Mouse (Mus musculus) CH12.LX (cell line): ENCODE data around the gene Id2. TPM values are rescaled to one million over a fixed set of nuclear protein-coding genes. Genes with fewer than 3 reads are reported as not detected.
A peak's percentile ranks its signal among the peaks of the same experiment; 100 is the strongest.

Experiments used
- DNase-seq: peaks from one replicate; pipeline ENCODE4 v3.0.0-alpha.2; 2013; ENCODE audit errors: extremely low read depth
- H3K27ac ChIP-seq: 2 replicates; pipeline ENCODE4 v1.5.1; 2012; ENCODE audit warnings: low read depth, mild to moderate bottlenecking, control low read depth, moderate library complexity; ENCODE audit not compliant: insufficient read depth
- H3K27me3 ChIP-seq: replicated peaks from 2 replicates; pipeline ENCODE3; 2012; ENCODE audit warnings: inconsistent platforms
- H3K36me3 ChIP-seq, 2 experiments: replicated peaks in 1 of 2; 2 replicates each; pipeline versions ENCODE3 to v1.6.1; 2012; ENCODE audit warnings: inconsistent platforms in 1 of 2, low read length in 1 of 2, mild to moderate bottlenecking in 1 of 2, mixed read lengths in 1 of 2, moderate library complexity in 1 of 2; ENCODE audit not compliant: control insufficient read depth in 1 of 2, insufficient read depth in 1 of 2
- H3K4me1 ChIP-seq, 2 experiments: 2 replicates each; pipeline ENCODE4 v1.6.1; 2012; ENCODE audit warnings: inconsistent platforms in 1 of 2, moderate library complexity in 1 of 2; ENCODE audit not compliant: insufficient read depth in 2 of 2, control insufficient read depth in 1 of 2
- H3K4me2 ChIP-seq: 2 replicates; pipeline ENCODE4 v1.6.1; 2012; ENCODE audit warnings: low read depth, mild to moderate bottlenecking, control low read depth; ENCODE audit not compliant: poor library complexity, insufficient read depth, severe bottlenecking
- H3K4me3 ChIP-seq, 3 experiments: fragments of 150-350 bp in 1 of 3; sonication (generic) in 1 of 3; replicated peaks in 1 of 3; 2 replicates each; pipeline versions ENCODE3 to v1.5.1; 2011 to 2012; ENCODE audit warnings: low read depth in 2 of 3, low read length in 2 of 3, mild to moderate bottlenecking in 2 of 3, moderate library complexity in 2 of 3, control low read depth in 1 of 3, improper control_type of control experiment in 1 of 3, inconsistent platforms in 1 of 3, mixed read lengths in 1 of 3; ENCODE audit not compliant: poor library complexity in 1 of 3
- H3K79me2 ChIP-seq: replicated peaks from 2 replicates; pipeline ENCODE4 v1.6.1; 2012; ENCODE audit warnings: mild to moderate bottlenecking, moderate library complexity; ENCODE audit not compliant: control insufficient read depth, poor library complexity, insufficient read depth, severe bottlenecking; ENCODE audit errors: extremely low read depth
- H3K9ac ChIP-seq: 2 replicates; pipeline ENCODE4 v1.6.1; 2012; ENCODE audit warnings: low read depth, mild to moderate bottlenecking, control low read depth, moderate library complexity; ENCODE audit not compliant: insufficient read depth
- H3K9me3 ChIP-seq: replicated peaks from 2 replicates; pipeline ENCODE3; 2012; ENCODE audit warnings: low read length, inconsistent platforms, mixed read lengths
- BHLHE40 ChIP-seq: IDR thresholded peaks from 2 replicates; pipeline ENCODE4 v1.6.1; 2011; ENCODE audit warnings: mild to moderate bottlenecking, low read depth, low read length, improper control_type of control experiment
- CHD1 ChIP-seq: IDR thresholded peaks from 2 replicates; pipeline ENCODE4 v1.6.1; 2012; ENCODE audit warnings: low read depth, low read length, improper control_type of control experiment, inconsistent platforms
- CHD2 ChIP-seq: IDR thresholded peaks from 2 replicates; pipeline ENCODE4 v1.6.1; 2011; ENCODE audit warnings: low read length, improper control_type of control experiment
- CTCF ChIP-seq, 2 experiments: IDR thresholded peaks in 1 of 2; conservative IDR thresholded peaks in 1 of 2; 2 replicates each; pipeline ENCODE4 v1.5.1; 2011 to 2012; ENCODE audit warnings: low read depth in 2 of 2, low read length in 2 of 2, improper control_type of control experiment in 1 of 2, inconsistent platforms in 1 of 2, mild to moderate bottlenecking in 1 of 2, moderate library complexity in 1 of 2
- E2F4 ChIP-seq: IDR thresholded peaks from 2 replicates; pipeline ENCODE4 v1.6.1; 2011; ENCODE audit warnings: low read depth, low read length, improper control_type of control experiment; ENCODE audit not compliant: insufficient replicate concordance
- ELF1 ChIP-seq: IDR thresholded peaks from 2 replicates; pipeline ENCODE4 v1.6.1; 2014; ENCODE audit warnings: low read depth, mild to moderate bottlenecking, inconsistent platforms, low read length, improper control_type of control experiment
- EP300 ChIP-seq: IDR thresholded peaks from 2 replicates; pipeline ENCODE4 v1.6.1; 2011; ENCODE audit warnings: low read length, improper control_type of control experiment
- ETS1 ChIP-seq: conservative IDR thresholded peaks from 2 replicates; pipeline ENCODE4 v1.6.1; 2012; ENCODE audit warnings: low read depth, mild to moderate bottlenecking, inconsistent platforms, low read length, improper control_type of control experiment, moderate library complexity
- GABPA ChIP-seq: IDR thresholded peaks from 2 replicates; pipeline ENCODE4 v1.6.1; 2012; ENCODE audit warnings: low read depth, low read length, improper control_type of control experiment, inconsistent platforms; ENCODE audit not compliant: insufficient replicate concordance
- HCFC1 ChIP-seq: IDR thresholded peaks from 2 replicates; pipeline ENCODE4 v1.6.1; 2012; ENCODE audit warnings: low read depth, mild to moderate bottlenecking, inconsistent platforms, low read length, improper control_type of control experiment
- IRF4 ChIP-seq: IDR thresholded peaks from 2 replicates; pipeline ENCODE4 v1.6.1; 2014; ENCODE audit warnings: low read depth, mild to moderate bottlenecking, inconsistent platforms, low read length, improper control_type of control experiment
- JUN ChIP-seq: IDR thresholded peaks from 2 replicates; pipeline ENCODE4 v1.6.1; 2011; ENCODE audit warnings: low read depth, mild to moderate bottlenecking, low read length, improper control_type of control experiment, moderate library complexity; ENCODE audit not compliant: insufficient read depth
- JUND ChIP-seq: conservative IDR thresholded peaks from 2 replicates; pipeline ENCODE4 v1.6.1; 2011; ENCODE audit warnings: low read depth, low read length, improper control_type of control experiment
- KAT2A ChIP-seq: IDR thresholded peaks from 2 replicates; pipeline ENCODE4 v1.6.1; 2012; ENCODE audit warnings: low read length, improper control_type of control experiment, inconsistent platforms; ENCODE audit not compliant: insufficient replicate concordance
- MAFK ChIP-seq: IDR thresholded peaks from 2 replicates; pipeline ENCODE4 v1.6.1; 2011; ENCODE audit warnings: low read length, improper control_type of control experiment; ENCODE audit not compliant: insufficient replicate concordance
- MAX ChIP-seq: IDR thresholded peaks from 2 replicates; pipeline ENCODE4 v1.6.1; 2011; ENCODE audit warnings: low read length, improper control_type of control experiment
- MAZ ChIP-seq: IDR thresholded peaks from 2 replicates; pipeline ENCODE4 v1.6.1; 2012; ENCODE audit warnings: low read depth, mild to moderate bottlenecking, inconsistent platforms, low read length, improper control_type of control experiment, moderate library complexity
- MEF2A ChIP-seq: IDR thresholded peaks from 2 replicates; pipeline ENCODE4 v1.6.1; 2014; ENCODE audit warnings: low read depth, mild to moderate bottlenecking, inconsistent platforms, low read length, improper control_type of control experiment, borderline replicate concordance
- MXI1 ChIP-seq: IDR thresholded peaks from 2 replicates; pipeline ENCODE4 v1.6.1; 2011; ENCODE audit warnings: mild to moderate bottlenecking, low read depth, low read length, improper control_type of control experiment
- MYC ChIP-seq: IDR thresholded peaks from 2 replicates; pipeline ENCODE4 v1.6.1; 2011; ENCODE audit warnings: low read depth, mild to moderate bottlenecking, improper control_type of control experiment, low read length
- NELFE ChIP-seq: IDR thresholded peaks from 2 replicates; pipeline ENCODE4 v1.6.1; 2011; ENCODE audit warnings: low read depth, low read length, improper control_type of control experiment
- NRF1 ChIP-seq: IDR thresholded peaks from 2 replicates; pipeline ENCODE4 v1.6.1; 2014; ENCODE audit warnings: low read depth, mild to moderate bottlenecking, inconsistent platforms, low read length, improper control_type of control experiment, moderate library complexity
- PAX5 ChIP-seq: IDR thresholded peaks from 2 replicates; pipeline ENCODE4 v1.6.1; 2012; ENCODE audit warnings: low read length, inconsistent platforms, mixed read lengths
- POLR2A ChIP-seq: IDR thresholded peaks from 2 replicates; pipeline ENCODE4 v1.6.1; 2011; ENCODE audit warnings: low read depth, mild to moderate bottlenecking, improper control_type of control experiment, low read length
- POLR2AphosphoS2 ChIP-seq: IDR thresholded peaks from 2 replicates; pipeline ENCODE4 v1.6.1; 2011; ENCODE audit warnings: low read depth, low read length, improper control_type of control experiment
- RAD21 ChIP-seq: IDR thresholded peaks from 2 replicates; pipeline ENCODE4 v1.6.1; 2011; ENCODE audit warnings: low read depth, mild to moderate bottlenecking, low read length, improper control_type of control experiment, moderate library complexity
- RCOR1 ChIP-seq: conservative IDR thresholded peaks from 2 replicates; pipeline ENCODE4 v1.6.1; 2012; ENCODE audit warnings: low read depth, mild to moderate bottlenecking, inconsistent platforms, low read length, improper control_type of control experiment
- SIN3A ChIP-seq: IDR thresholded peaks from 2 replicates; pipeline ENCODE4 v1.6.1; 2012; ENCODE audit warnings: low read length, improper control_type of control experiment, inconsistent platforms
- SMC3 ChIP-seq: IDR thresholded peaks from 2 replicates; pipeline ENCODE4 v1.6.1; 2011; ENCODE audit warnings: low read depth, low read length, improper control_type of control experiment
- TBP ChIP-seq: conservative IDR thresholded peaks from 2 replicates; pipeline ENCODE4 v1.6.1; 2011; ENCODE audit warnings: low read depth, low read length, improper control_type of control experiment
- TCF12 ChIP-seq: IDR thresholded peaks from 2 replicates; pipeline ENCODE4 v1.6.1; 2014; ENCODE audit warnings: low read depth, mild to moderate bottlenecking, inconsistent platforms, low read length, improper control_type of control experiment
- UBTF ChIP-seq: IDR thresholded peaks from 2 replicates; pipeline ENCODE4 v1.6.1; 2012; ENCODE audit warnings: low read depth, mild to moderate bottlenecking, inconsistent platforms, low read length, improper control_type of control experiment, moderate library complexity
- USF1 ChIP-seq: IDR thresholded peaks from 2 replicates; pipeline ENCODE4 v1.6.1; 2014; ENCODE audit warnings: low read depth, mild to moderate bottlenecking, inconsistent platforms, low read length, improper control_type of control experiment
- USF2 ChIP-seq: conservative IDR thresholded peaks from 2 replicates; pipeline ENCODE4 v1.6.1; 2011; ENCODE audit warnings: low read depth, low read length, improper control_type of control experiment
- ZC3H11A ChIP-seq: IDR thresholded peaks from 2 replicates; pipeline ENCODE4 v1.6.1; 2012; ENCODE audit warnings: low read depth, mild to moderate bottlenecking, inconsistent platforms, low read length, improper control_type of control experiment
- ZKSCAN1 ChIP-seq: IDR thresholded peaks from 2 replicates; pipeline ENCODE4 v1.6.1; 2012; ENCODE audit warnings: low read depth, inconsistent platforms, low read length, improper control_type of control experiment, borderline replicate concordance
- ZMIZ1 ChIP-seq: IDR thresholded peaks from 2 replicates; pipeline ENCODE4 v1.6.1; 2012; ENCODE audit warnings: low read depth, mild to moderate bottlenecking, inconsistent platforms, low read length, improper control_type of control experiment
- ZNF384 ChIP-seq: IDR thresholded peaks from 2 replicates; pipeline ENCODE4 v1.6.1; 2012; ENCODE audit warnings: low read depth, low read length, improper control_type of control experiment, inconsistent platforms
- dilution Hi-C: fragments of 300-500 bp; cut with MboI; formaldehyde crosslinking; loops from 2 replicates; pipeline ENCODE4 v1.14.3; 2020; ENCODE audit warnings: low sequenced_read_pairs; ENCODE audit not compliant: extremely low pct_unique_long_range_greater_than_20kb, extremely low pct_ligation_motif_present
- in situ Hi-C: fragments of 300-500 bp; cut with MboI; formaldehyde crosslinking; loops from 3 replicates; pipeline ENCODE4 v1.14.3; 2019; ENCODE audit warnings: low sequenced_read_pairs, low pct_ligation_motif_present, low pct_unique_long_range_greater_than_20kb, mixed read lengths
- polyA plus RNA-seq: library from polyadenylated mRNA; unstranded; fragments of >175 nt; gene quantifications from 2 replicates; pipeline ENCODE4 v1.2.1, GENCODE M21; 2012; ENCODE audit warnings: low read depth; ENCODE audit not compliant: insufficient read length
- total RNA-seq, 2 experiments: library from RNA; depleted of rRNA; stranded (reverse); fragments of 300-350 nt in 1 of 2; fragments of >200 nt in 1 of 2; gene quantifications; 2 replicates each; pipeline ENCODE4 v1.2.3; 2012 to 2014

Gene Id2
- total and polyA plus RNA-seq, 3 experiments = 12.4 to 42.9 (median 14.2) TPM

DNA sequence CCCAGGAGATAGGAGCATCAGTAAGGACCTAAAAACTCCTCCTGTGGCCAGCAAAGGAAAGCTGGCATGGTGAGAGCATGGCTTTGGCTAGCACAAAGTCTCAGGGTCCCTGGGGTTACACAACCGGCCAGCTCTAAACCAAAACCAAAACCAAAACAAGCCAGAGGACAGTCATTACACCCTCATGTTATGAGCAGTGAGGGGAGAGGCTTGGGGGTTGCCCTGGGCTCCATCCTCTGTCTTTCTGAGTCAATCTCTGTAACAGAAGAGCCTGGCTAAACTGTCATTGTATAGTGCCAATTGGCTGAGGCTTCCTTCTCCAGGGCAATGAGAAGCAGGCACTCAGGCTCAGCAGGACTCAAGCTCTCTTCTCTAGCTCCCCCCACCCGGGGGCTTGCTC lies 46.6 kb upstream of the Id2 start:
- peaks cover 5 to 16% of the 10 kb centered on the region in 2 experiments; a peak in 3 of 4 replicates for H3K4me1 ChIP-seq
- TF ChIP-seq RCOR1 (peak; percentile 86), CHD2 (peak; percentile 45; the same call in 1 of the 2 replicates), MAX (no peak), ZC3H11A (no peak), POLR2AphosphoS2 (no peak), ETS1 (peak; percentile 95), CHD1 (no peak), IRF4 (peak; percentile 98), E2F4 (no peak), JUND (peak; percentile 92), POLR2A (no peak), MXI1 (peak; percentile 72; the same call in 1 of the 2 replicates), TBP (no peak), HCFC1 (no peak), ZNF384 (no peak), TCF12 (peak; percentile 74; the same call in 1 of the 2 replicates), SIN3A (peak; percentile 24; the same call in 1 of the 2 replicates), SMC3 (no peak), ELF1 (no peak), MYC (peak; percentile 37; the same call in 1 of the 2 replicates), BHLHE40 (peak; percentile 39; the same call in 1 of the 2 replicates), NRF1 (no peak), EP300 (peak; percentile 92), ZMIZ1 (no peak), MEF2A (peak; percentile 57; the same call in 1 of the 2 replicates), CTCF (conservative IDR thresholded peaks at IDR 0.05 in 1 of 2, IDR thresholded peaks at IDR 0.05 in 1 of 2; ENCODE audit: low read depth in 2 of 2, low read length in 2 of 2) (no peak), MAFK (0 out of 2 replicates have a peak, but pooled peaks have one; percentile 22), USF2 (no peak), PAX5 (no peak), UBTF (no peak), ZKSCAN1 (no peak), KAT2A (no peak), RAD21 (no peak), JUN (peak; percentile 87), USF1 (no peak), NELFE (no peak), MAZ (0 out of 2 replicates have a peak, but pooled peaks have one; percentile 22), GABPA (no peak)
- dilution Hi-C loops (no loop called here), in situ Hi-C loops (loop anchor here (5.0 kb wide), 1 partner anchor 36 kb away; no protein-coding TSS in a partner anchor)
- H3K4me2 ChIP-seq = peak overlapping the region; percentile 45; the same call in 1 of the 2 replicates
- H3K79me2 ChIP-seq = no peaks in the 10 kb centered on the region
- H3K27ac ChIP-seq = no peak overlapping the region
- no peaks in the 10 kb centered on the region for H3K36me3 ChIP-seq
- no peak overlapping the region for H3K9ac ChIP-seq
- H3K4me3 ChIP-seq = no peak overlapping the region
- DNase-seq = peak; percentile 48
- H3K9me3 ChIP-seq = no peaks in the 10 kb centered on the region
- no peaks in the 10 kb centered on the region for H3K27me3 ChIP-seq
